Mouse (Mus musculus) lung, postnatal 0 days (tissue): ENCODE data around the gene Adamts17. TPM values are rescaled to one million over a fixed set of nuclear protein-coding genes. Genes with fewer than 3 reads are reported as not detected.

ENCODE experiments used
- ATAC-seq: fragments of 200-750 bp; cut with Nextera tagmentation; 2 replicates; pipeline ENCODE4 v1.8.0; 2017; ENCODE audit warnings: moderate library complexity
- DNase-seq: peaks from one replicate; pipeline ENCODE4 v3.0.0-alpha.2; 2016; ENCODE audit warnings: low spot score
- H3K27ac ChIP-seq: fragments of 300-500 bp; sonication (generic); 2 replicates; pipeline ENCODE4 v1.5.1; 2014; ENCODE audit warnings: antibody characterized with exemption, mild to moderate bottlenecking, low read length, mixed read lengths
- H3K27me3 ChIP-seq: fragments of 300-500 bp; sonication (generic); replicated peaks from 2 replicates; pipeline ENCODE4 v1.6.1; 2014; ENCODE audit warnings: low read length, mixed read lengths; ENCODE audit not compliant: insufficient read depth
- H3K36me3 ChIP-seq: fragments of 300-500 bp; sonication (generic); 2 replicates; pipeline ENCODE4 v1.6.1; 2014; ENCODE audit warnings: low read length, mixed read lengths; ENCODE audit not compliant: insufficient read depth
- H3K4me1 ChIP-seq: fragments of 300-500 bp; sonication (generic); 2 replicates; pipeline ENCODE4 v1.6.1; 2014; ENCODE audit warnings: antibody characterized with exemption, low read depth, low read length, mixed read lengths; ENCODE audit not compliant: insufficient read depth
- H3K4me2 ChIP-seq: fragments of 300-500 bp; sonication (generic); replicated peaks from 2 replicates; pipeline ENCODE4 v1.6.1; 2014; ENCODE audit warnings: low read depth, mild to moderate bottlenecking, low read length, moderate library complexity, mixed read lengths
- H3K4me3 ChIP-seq: fragments of 300-500 bp; sonication (generic); 2 replicates; pipeline ENCODE4 v1.5.1; 2014; ENCODE audit warnings: low read depth, low read length
- H3K9ac ChIP-seq: fragments of 300-500 bp; sonication (generic); replicated peaks from 2 replicates; pipeline ENCODE4 v1.6.1; 2014; ENCODE audit warnings: low read depth, mild to moderate bottlenecking
- H3K9me3 ChIP-seq: fragments of 300-500 bp; sonication (generic); 2 replicates; pipeline ENCODE4 v1.6.1; 2016; ENCODE audit warnings: low read length, mixed read lengths
- CTCF ChIP-seq: IDR thresholded peaks from 2 replicates; pipeline ENCODE4 v1.5.1; 2016; ENCODE audit warnings: antibody characterized with exemption, mild to moderate bottlenecking
- EP300 ChIP-seq: IDR thresholded peaks from 2 replicates; pipeline ENCODE4 v1.6.1; 2016; ENCODE audit warnings: antibody characterized with exemption, mild to moderate bottlenecking, control low read depth
- WGBS: fragments of 180-500 bp; shearing (Covaris S2); extraction: QIAGEN DNeasy Blood & Tissue Kit; methylation state at CpG from one replicate; pipeline ENCODE4 v1.1.7; 2014; 5-methylcytosine and 5-hydroxymethylcytosine counted together
- polyA plus RNA-seq: library from polyadenylated mRNA; unstranded; fragments of >200 nt; fragmentation: Nextera tagmentation; extraction: Ambion mirVana; gene quantifications from 2 replicates; pipeline ENCODE4 v1.2.1, GENCODE M21; 2015

The Adamts17 gene
- polyA plus RNA-seq, 1 experiment from 2014 or later, result 14.5 TPM

- 14% methylated on average over 8 of the region's 8 CpGs for WGBS
- H3K36me3 ChIP-seq, result no peaks in the 10 kb centered on the region
- no peaks in the 10 kb centered on the region for H3K27me3 ChIP-seq
- peak; percentile 50 for DNase-seq
- H3K9ac ChIP-seq, result no peak overlapping the region
- TF ChIP-seq EP300, result no peak
- no peak; the same call in 1 of the 2 replicates for TF ChIP-seq CTCF
- ATAC-seq, result peak; percentile 57
- no peak overlapping the region for H3K4me2 ChIP-seq
- H3K27ac ChIP-seq, result peak overlapping the region; percentile 80
- H3K4me3 ChIP-seq, result no peak overlapping the region
- H3K9me3 ChIP-seq, result no peaks in the 10 kb centered on the region
- 0 out of 2 replicates have a peak, but pooled peaks cover 2% of the 10 kb centered on the region for H3K4me1 ChIP-seq
Measured at GRCm38 (mm10) chr7:66955455-66955919, 116.0 kb downstream of the Adamts17 start.

- Histone ChIP-seq H3K27ac (peak overlapping the region; percentile 80), H3K36me3 (no peaks in the 10 kb centered on the region), H3K4me1 (0 out of 2 replicates have a peak, but pooled peaks cover 6% of the 10 kb centered on the region), H3K9ac (no peak overlapping the region), H3K9me3 (no peaks in the 10 kb centered on the region), H3K4me2 (no peak overlapping the region), H3K4me3 (no peak overlapping the region), H3K27me3 (no peaks in the 10 kb centered on the region)
- 25% methylated on average over 2 of the region's 2 CpGs for WGBS
- DNase-seq (peak; percentile 86), ATAC-seq (peak; percentile 94)
- TF ChIP-seq EP300 (peak; percentile 81), CTCF (no peak)
Measured at GRCm38 (mm10) chr7:66955978-66956377, 116.4 kb downstream of the Adamts17 start.

GRCm38 (mm10) chr7:66957764-66958163, 118.2 kb downstream of the Adamts17 start:
- 86% methylated on average over 7 of the region's 7 CpGs for WGBS
- Histone ChIP-seq H3K27me3 (no peaks in the 10 kb centered on the region), H3K4me3 (no peak overlapping the region), H3K4me1 (0 out of 2 replicates have a peak, but pooled peaks cover 6% of the 10 kb centered on the region), H3K4me2 (no peak overlapping the region), H3K9me3 (no peaks in the 10 kb centered on the region), H3K9ac (no peak overlapping the region), H3K36me3 (no peaks in the 10 kb centered on the region), H3K27ac (no peak overlapping the region)
- ATAC-seq (no peak), DNase-seq (no peak)
- TF ChIP-seq CTCF, result no peak
- TF ChIP-seq EP300, result no peak

- H3K36me3 ChIP-seq, result no peaks in the 10 kb centered on the region
- 0 out of 2 replicates have a peak, but pooled peaks cover 6% of the 10 kb centered on the region for H3K4me1 ChIP-seq
- no peaks in the 10 kb centered on the region for H3K27me3 ChIP-seq
- ATAC-seq (no peak), DNase-seq (no peak)
- H3K9me3 ChIP-seq, result no peaks in the 10 kb centered on the region
- no peak overlapping the region for H3K4me3 ChIP-seq
- 55% methylated on average over 8 of the region's 8 CpGs for WGBS
- H3K9ac ChIP-seq, result no peak overlapping the region
- no peak for TF ChIP-seq CTCF
- TF ChIP-seq EP300, result no peak
- no peak overlapping the region for H3K4me2 ChIP-seq
- no peak overlapping the region for H3K27ac ChIP-seq
Measured at GRCm38 (mm10) chr7:66960246-66961033, 120.9 kb downstream of the Adamts17 start.

GRCm38 (mm10) chr7:66962736-66963135, 123.2 kb downstream of the Adamts17 start:
- no peak overlapping the region for H3K4me3 ChIP-seq
- DNase-seq, result peak; percentile 35
- WGBS, result 55% methylated on average over 10 of the region's 10 CpGs

GRCm38 (mm10) chr7:66963541-66963940, 124.0 kb downstream of the Adamts17 start:
- no peak overlapping the region for H3K4me2 ChIP-seq
- H3K9me3 ChIP-seq, result no peaks in the 10 kb centered on the region
- no peaks in the 10 kb centered on the region for H3K36me3 ChIP-seq
- TF ChIP-seq CTCF (no peak), EP300 (no peak)
- no peak overlapping the region for H3K4me3 ChIP-seq
- H3K4me1 ChIP-seq, result 0 out of 2 replicates have a peak, but pooled peaks cover 6% of the 10 kb centered on the region
- no peak overlapping the region for H3K9ac ChIP-seq
- H3K27ac ChIP-seq, result no peak overlapping the region
- ATAC-seq (no peak), DNase-seq (peak; percentile 22)
- WGBS, result 40% methylated on average over 8 of the region's 8 CpGs
- no peaks in the 10 kb centered on the region for H3K27me3 ChIP-seq

More at GRCm38 (mm10) chr7:66962736-66963135, 123.2 kb downstream of the Adamts17 start:
- Histone ChIP-seq H3K9ac (no peak overlapping the region), H3K4me2 (no peak overlapping the region), H3K27ac (no peak overlapping the region), H3K27me3 (no peaks in the 10 kb centered on the region), H3K36me3 (no peaks in the 10 kb centered on the region), H3K9me3 (no peaks in the 10 kb centered on the region), H3K4me1 (0 out of 2 replicates have a peak, but pooled peaks cover 6% of the 10 kb centered on the region)
- TF ChIP-seq CTCF (no peak), EP300 (0 out of 2 replicates have a peak, but pooled peaks have one; percentile 26)
- peak; percentile 53; the same call in 1 of the 2 replicates for ATAC-seq
